Mouse (Mus musculus): ENCODE measurements around the gene Edc3.

Edc3 gene

GRCm38 (mm10) chr9:57764147-57764973, 56.0 kb downstream of the Edc3 start:
- peak; percentile 90 for DNase-seq

- DNase-seq = peak; percentile 92
These were observed 56.6 kb downstream of the Edc3 start for GRCm38 (mm10) chr9:57764974-57765363.

GRCm38 (mm10) chr9:57765364-57766351, 57.3 kb downstream of the Edc3 start, which contains the start of gene Clk3:
Clk3 (minus strand) TSS chr9:57765860.
- DNase-seq = peak; percentile 73

- DNase-seq = no peak
These were observed 58.1 kb downstream of the Edc3 start for GRCm38 (mm10) chr9:57766431-57766830.

GRCm38 (mm10) chr9:57767231-57767630, 58.9 kb downstream of the Edc3 start:
- DNase-seq = no peak

GRCm38 (mm10) chr9:57769539-57770069, 61.3 kb downstream of the Edc3 start:
- no peak for DNase-seq

GRCm38 (mm10) chr9:57770214-57770613, 61.9 kb downstream of the Edc3 start:
- no peak for DNase-seq

GRCm38 (mm10) chr9:57770836-57771235, 62.5 kb downstream of the Edc3 start:
- no peak for DNase-seq

GRCm38 (mm10) chr9:57773754-57774153, 65.4 kb downstream of the Edc3 start:
- no peak for DNase-seq

GRCm38 (mm10) chr9:57774168-57774567, 65.8 kb downstream of the Edc3 start:
- DNase-seq = no peak

- no peak for DNase-seq
These were observed 66.7 kb downstream of the Edc3 start for GRCm38 (mm10) chr9:57775026-57775425.

GRCm38 (mm10) chr9:57775736-57776135, 67.4 kb downstream of the Edc3 start:
- no peak for DNase-seq

- no peak for DNase-seq
These were observed 74.3 kb downstream of the Edc3 start for GRCm38 (mm10) chr9:57782656-57783055.

- no peak for DNase-seq
These were observed 81.4 kb downstream of the Edc3 start for GRCm38 (mm10) chr9:57789733-57790132.

- peak; percentile 40 for DNase-seq
These were observed 89.1 kb downstream of the Edc3 start for GRCm38 (mm10) chr9:57797456-57797855.

GRCm38 (mm10) chr9:57798725-57799253, 90.4 kb downstream of the Edc3 start:
- peak; percentile 14 for DNase-seq

- no peak for DNase-seq
These were observed 92.1 kb downstream of the Edc3 start for GRCm38 (mm10) chr9:57800325-57800975.

Measured in kidney, adult 11 months (tissue).